Mouse (Mus musculus): ENCODE results near the gene Il18. TPM values are rescaled to one million over a fixed set of nuclear protein-coding genes. Genes with fewer than 3 reads are reported as not detected.
"Not testable (repeated sequence)": the region's sequence is repeated elsewhere in the genome, so short reads cannot be mapped to it uniquely, and the experiment has no call there.

Il18 gene
- polyA plus RNA-seq, 1 experiment from 2014 or later, result 15.7 TPM

GRCm38 (mm10) chr9:50616766-50617603 lies 62.4 kb downstream of the Il18 start, which contains the start of the genes Pih1d2 and Nkapd1:
Gene Pih1d2, plus strand, starts transcription at chr9:50617321.
Gene Nkapd1, minus strand, starts transcription at chr9:50617464.
- peaks cover 28% of the 10 kb centered on the region for H3K4me1 ChIP-seq (replicated peaks)
- no peaks in the 10 kb centered on the region for H3K9me3 ChIP-seq
- no peaks in the 10 kb centered on the region for H3K27me3 ChIP-seq
- ATAC-seq (ENCODE audit: low read depth), result peak; percentile 97
- H3K4me3 ChIP-seq, result peak within 1 kb of the TSS; percentile 100
- H3K9ac ChIP-seq, result peak within 1 kb of the TSS; percentile 96
- H3K4me2 ChIP-seq, result peak within 1 kb of the TSS; percentile 85
- H3K27ac ChIP-seq (replicated peaks), result peak within 1 kb of the TSS; percentile 97
- WGBS, result under 1% methylated on average over 70 of the region's 81 CpGs
- H3K36me3 ChIP-seq, result peaks cover 31% of the 10 kb centered on the region

- H3K9ac ChIP-seq, result peak overlapping the region; percentile 96
- no peaks in the 10 kb centered on the region for H3K9me3 ChIP-seq
- no peaks in the 10 kb centered on the region for H3K27me3 ChIP-seq
- peak overlapping the region; percentile 100 for H3K4me3 ChIP-seq
- H3K27ac ChIP-seq (replicated peaks), result no peak overlapping the region
- H3K4me2 ChIP-seq, result peak overlapping the region; percentile 85
- ATAC-seq (ENCODE audit: low read depth), result no peak
- H3K4me1 ChIP-seq (replicated peaks), result peaks cover 28% of the 10 kb centered on the region
- peaks cover 22% of the 10 kb centered on the region for H3K36me3 ChIP-seq
- 65% methylated on average over 9 of the region's 9 CpGs for WGBS
Observed at GRCm38 (mm10) chr9:50617794-50618330, 63.2 kb downstream of the Il18 start.

- not testable (repeated sequence) for H3K27me3 ChIP-seq; H3K4me3 ChIP-seq; H3K9me3 ChIP-seq; H3K27ac ChIP-seq (replicated peaks); H3K4me2 ChIP-seq; H3K4me1 ChIP-seq (replicated peaks); H3K9ac ChIP-seq; ATAC-seq (ENCODE audit: low read depth)
- WGBS, result 96% methylated on average over 6 of the region's 8 CpGs
- peaks cover 34% of the 10 kb centered on the region for H3K36me3 ChIP-seq
Observed at GRCm38 (mm10) chr9:50630903-50631302, 76.3 kb downstream of the Il18 start.

Other genes with a start within 250 kb of the Il18 start
- gene Rpl10-ps3, start 209.9 kb upstream of the Il18 start, polyA plus RNA-seq (2015; fragmentation: Nextera tagmentation; extraction: Ambion mirVana), result 167 and 207 TPM in 2 replicates
- 0.54 and 0.81 TPM in 2 replicates for gene Plet1, start 60.3 kb upstream of the Il18 start, polyA plus RNA-seq (2015; fragmentation: Nextera tagmentation; extraction: Ambion mirVana)
- gene Pts, start 26.1 kb upstream of the Il18 start, polyA plus RNA-seq (2015; fragmentation: Nextera tagmentation; extraction: Ambion mirVana), result 104 and 128 TPM in 2 replicates
- 0.28 and 0.35 TPM in 2 replicates for gene Bco2, start 354 bp downstream of the Il18 start, polyA plus RNA-seq (2015; fragmentation: Nextera tagmentation; extraction: Ambion mirVana)
- gene Tex12, start 6.5 kb downstream of the Il18 start, polyA plus RNA-seq (2015; fragmentation: Nextera tagmentation; extraction: Ambion mirVana), result not detected in 2 replicates
- 229 and 243 TPM in 2 replicates for gene Sdhd, start 49.0 kb downstream of the Il18 start, polyA plus RNA-seq (2015; fragmentation: Nextera tagmentation; extraction: Ambion mirVana)
- 366 and 422 TPM in 2 replicates for gene Timm8b, start 49.1 kb downstream of the Il18 start, polyA plus RNA-seq (2015; fragmentation: Nextera tagmentation; extraction: Ambion mirVana)
- 5.2 and 5.8 TPM in 2 replicates for gene Pih1d2, start 62.5 kb downstream of the Il18 start, polyA plus RNA-seq (2015; fragmentation: Nextera tagmentation; extraction: Ambion mirVana)
- gene Nkapd1, start 62.6 kb downstream of the Il18 start, polyA plus RNA-seq (2015; fragmentation: Nextera tagmentation; extraction: Ambion mirVana), result 24.6 and 25.7 TPM in 2 replicates
- 48.9 and 50.8 TPM in 2 replicates for gene Dlat, start 105.0 kb downstream of the Il18 start, polyA plus RNA-seq (2015; fragmentation: Nextera tagmentation; extraction: Ambion mirVana)
- gene Dixdc1, start 184.7 kb downstream of the Il18 start, polyA plus RNA-seq (2015; fragmentation: Nextera tagmentation; extraction: Ambion mirVana), result 31.8 TPM in 2 replicates
- 1.7 and 2.3 TPM in 2 replicates for gene 2310030G06Rik, start 191.7 kb downstream of the Il18 start, polyA plus RNA-seq (2015; fragmentation: Nextera tagmentation; extraction: Ambion mirVana)
- gene Cryab, start 196.5 kb downstream of the Il18 start, polyA plus RNA-seq (2015; fragmentation: Nextera tagmentation; extraction: Ambion mirVana), result 15.3 and 19.5 TPM in 2 replicates
- gene Hspb2, start 197.5 kb downstream of the Il18 start, polyA plus RNA-seq (2015; fragmentation: Nextera tagmentation; extraction: Ambion mirVana), result 2.4 and 4.5 TPM in 2 replicates
- 8.9 and 12.9 TPM in 2 replicates for gene Fdxacb1, start 213.4 kb downstream of the Il18 start, polyA plus RNA-seq (2015; fragmentation: Nextera tagmentation; extraction: Ambion mirVana)
- gene Alg9, start 220.2 kb downstream of the Il18 start, polyA plus RNA-seq (2015; fragmentation: Nextera tagmentation; extraction: Ambion mirVana), result 49.2 and 54.9 TPM in 2 replicates
- gene 1110032A03Rik, start 220.7 kb downstream of the Il18 start, polyA plus RNA-seq (2015; fragmentation: Nextera tagmentation; extraction: Ambion mirVana), result 56.7 and 61.4 TPM in 2 replicates